Mouse (Mus musculus) bone marrow macrophage, adult 2 months (primary cell): ENCODE results near the gene Phf6.

Source experiments
- CTCF ChIP-seq: IDR thresholded peaks from 2 replicates; pipeline ENCODE4 v1.5.1; 2012; ENCODE audit warnings: low read depth, mild to moderate bottlenecking, low read length, moderate library complexity
- POLR2A ChIP-seq: IDR thresholded peaks from 2 replicates; pipeline ENCODE4 v1.6.1; 2012; ENCODE audit warnings: mild to moderate bottlenecking, low read depth, low read length, borderline replicate concordance

- TF ChIP-seq POLR2A (no peak), CTCF (no peak)
These were observed 4.5 kb downstream of the Phf6 start for GRCm38 (mm10) chrX:52916516-52916915.
